Mouse (Mus musculus) right cerebral cortex, postnatal 36 days (tissue): Measurements from ENCODE around the gene Zfp870.
"Not testable (repeated sequence)": the region's sequence is repeated elsewhere in the genome, so short reads cannot be mapped to it uniquely, and the experiment has no call there.

Source experiments
- DNase-seq, 2 experiments: peaks; one replicate each; pipeline ENCODE4 v3.0.0; 2022; ENCODE audit warnings: low spot score in 2 of 2, mixed read lengths in 1 of 2

Zfp870 gene

DNA sequence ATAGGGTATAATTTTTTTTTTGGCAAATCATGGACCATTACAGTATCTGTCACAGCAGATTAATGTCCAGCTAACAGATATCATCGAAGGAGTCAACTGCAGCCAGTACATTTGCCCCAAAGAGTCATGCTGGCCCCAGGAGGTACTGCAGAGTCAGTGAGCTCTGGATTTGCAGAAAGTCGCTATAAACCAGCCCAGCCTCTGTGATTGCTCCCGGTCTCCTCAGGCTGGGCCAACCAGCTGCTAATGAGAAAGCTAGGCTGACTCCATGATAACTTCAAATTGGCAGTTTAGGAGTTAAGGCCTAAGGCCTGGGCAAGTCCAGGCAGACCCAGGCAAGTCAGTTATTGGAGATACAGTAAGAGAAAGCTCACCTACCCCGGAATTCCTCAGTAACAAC is 19.4 kb downstream of the Zfp870 start:
- no peak for DNase-seq

DNA sequence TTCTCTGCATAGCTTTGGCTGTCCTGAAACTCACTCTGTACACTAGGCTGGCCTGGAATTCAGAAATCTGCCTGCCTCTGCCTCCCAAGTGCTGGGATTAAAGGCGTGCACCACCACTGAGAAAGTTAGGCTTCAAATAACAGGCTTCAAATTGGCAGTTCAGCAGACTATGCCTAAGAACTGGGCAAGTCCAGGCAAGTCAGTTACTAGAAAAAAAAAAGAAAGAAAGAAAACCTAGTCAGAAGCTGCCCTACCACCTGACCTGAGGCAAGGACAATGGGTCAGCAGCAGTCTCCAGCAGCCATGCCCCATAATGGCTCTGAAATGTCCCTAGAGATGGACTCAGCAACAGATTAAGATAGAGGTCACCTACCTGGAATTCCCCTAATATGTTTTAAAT is 20.0 kb downstream of the Zfp870 start:
- no peak for DNase-seq

DNA sequence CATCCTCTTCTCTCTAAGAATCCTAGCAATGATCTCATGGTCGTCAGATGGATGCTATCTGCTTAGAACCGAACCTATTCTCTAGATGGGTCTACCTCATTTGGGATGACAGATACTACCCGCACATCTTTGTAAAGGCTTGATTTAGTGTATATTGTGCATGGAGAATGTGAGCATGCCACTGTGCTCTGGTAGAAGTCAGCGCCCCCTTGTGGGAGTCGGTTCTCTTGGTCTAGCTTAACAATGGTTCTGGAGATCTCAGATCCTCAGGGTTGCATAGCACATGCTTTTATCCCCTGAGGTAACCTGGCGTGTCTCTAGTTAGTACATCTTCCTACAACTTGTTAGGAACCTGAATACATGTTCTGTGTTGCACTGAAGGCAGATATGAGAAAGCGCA is 24.2 kb downstream of the Zfp870 start:
- not testable (repeated sequence) for DNase-seq

DNA sequence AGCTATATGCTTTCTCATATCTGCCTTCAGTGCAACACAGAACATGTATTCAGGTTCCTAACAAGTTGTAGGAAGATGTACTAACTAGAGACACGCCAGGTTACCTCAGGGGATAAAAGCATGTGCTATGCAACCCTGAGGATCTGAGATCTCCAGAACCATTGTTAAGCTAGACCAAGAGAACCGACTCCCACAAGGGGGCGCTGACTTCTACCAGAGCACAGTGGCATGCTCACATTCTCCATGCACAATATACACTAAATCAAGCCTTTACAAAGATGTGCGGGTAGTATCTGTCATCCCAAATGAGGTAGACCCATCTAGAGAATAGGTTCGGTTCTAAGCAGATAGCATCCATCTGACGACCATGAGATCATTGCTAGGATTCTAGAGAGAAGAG is 34.7 kb downstream of the Zfp870 start:
- DNase-seq: not testable (repeated sequence)

DNA sequence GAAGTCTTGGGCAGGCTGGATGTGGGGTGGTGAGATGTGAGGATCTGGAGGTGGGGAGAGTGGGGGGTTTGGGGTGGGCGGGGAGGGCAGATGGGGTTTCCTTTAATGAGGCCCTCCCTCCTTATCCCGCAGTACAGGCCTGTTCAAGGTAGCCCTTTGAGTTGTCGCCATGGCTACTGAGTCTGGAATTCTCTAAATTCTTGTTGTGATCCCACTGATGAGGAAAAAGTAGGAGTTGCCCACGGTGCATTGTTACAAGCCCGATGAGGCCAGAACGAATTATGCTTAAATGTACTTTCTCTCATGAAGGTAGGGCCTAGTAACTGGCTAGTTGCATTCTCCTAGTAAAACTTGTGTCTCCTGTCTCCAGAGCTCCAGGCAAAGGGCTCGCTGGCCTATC is 39.9 kb downstream of the Zfp870 start:
- DNase-seq: no peak

DNA sequence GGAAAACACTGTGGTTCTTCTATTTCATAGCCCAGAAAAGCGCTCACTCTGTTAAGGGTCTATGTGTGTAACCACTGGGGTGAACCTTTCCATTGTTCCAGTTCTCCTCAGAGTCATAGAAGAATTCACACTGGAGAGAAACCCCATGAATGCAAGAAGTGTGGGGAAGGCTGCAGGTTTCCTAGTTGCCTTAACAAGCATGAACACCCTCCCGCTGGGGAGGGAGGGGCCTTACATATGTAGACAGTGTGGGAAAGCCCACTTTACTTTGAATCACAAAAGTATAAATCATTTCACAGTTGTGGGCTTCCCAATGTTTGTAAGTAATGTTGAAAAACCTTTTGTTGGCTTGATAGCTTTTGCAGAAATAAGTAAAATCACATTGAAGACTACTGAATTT is 50.1 kb downstream of the Zfp870 start:
- no peak for DNase-seq

DNA sequence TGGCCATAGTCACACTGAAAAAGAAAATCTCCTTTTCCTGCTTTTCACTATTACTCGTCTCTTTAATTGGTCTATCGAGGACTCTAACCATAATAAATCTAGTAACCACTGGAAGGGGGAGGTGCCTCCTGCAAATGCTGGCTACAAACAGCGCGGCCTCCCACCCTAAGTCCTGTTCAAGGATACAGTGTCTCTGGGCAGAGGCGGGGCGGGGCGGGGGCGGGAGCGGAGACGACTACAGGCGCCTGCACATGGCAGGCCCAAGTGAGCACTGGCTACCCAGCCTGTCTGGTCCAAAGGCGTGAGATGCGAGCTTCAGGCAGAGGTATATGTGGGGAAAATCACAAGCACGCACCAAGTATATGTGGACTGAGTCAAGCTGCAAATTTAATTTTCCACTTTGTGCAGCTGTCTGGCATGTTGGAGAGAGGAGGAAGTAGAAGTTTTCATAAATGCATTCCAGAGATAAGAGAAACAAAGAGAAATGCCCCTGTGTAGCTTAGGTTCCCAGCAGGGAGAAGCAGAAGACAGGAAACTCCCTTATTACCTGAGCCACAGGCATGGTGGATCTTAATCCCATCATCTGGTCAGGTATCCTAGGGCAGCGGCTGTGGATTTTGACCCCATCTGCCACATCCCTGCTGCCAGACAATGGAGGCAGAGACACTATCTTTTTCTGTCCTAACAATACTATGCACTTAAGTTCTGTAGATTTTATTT is 52.2 kb downstream of the Zfp870 start:
- DNase-seq: no peak

DNA sequence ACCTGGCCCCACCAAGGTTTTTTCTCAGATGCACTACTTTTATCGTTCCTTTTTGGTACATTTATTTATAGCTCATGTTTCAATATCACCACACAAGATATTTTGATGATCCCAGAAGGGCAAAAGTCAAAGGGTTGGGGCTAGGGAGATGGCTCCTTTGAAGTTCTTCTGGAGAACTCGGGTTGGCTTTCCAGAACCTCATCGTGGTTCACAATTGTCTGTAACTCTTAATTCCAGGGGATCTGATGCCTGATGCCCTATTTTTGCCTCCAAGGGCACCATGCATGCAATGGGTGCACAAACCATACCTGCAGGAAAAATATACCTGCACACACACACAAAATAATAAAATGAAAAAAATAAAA is 61.0 kb downstream of the Zfp870 start:
- no peak for DNase-seq

DNA sequence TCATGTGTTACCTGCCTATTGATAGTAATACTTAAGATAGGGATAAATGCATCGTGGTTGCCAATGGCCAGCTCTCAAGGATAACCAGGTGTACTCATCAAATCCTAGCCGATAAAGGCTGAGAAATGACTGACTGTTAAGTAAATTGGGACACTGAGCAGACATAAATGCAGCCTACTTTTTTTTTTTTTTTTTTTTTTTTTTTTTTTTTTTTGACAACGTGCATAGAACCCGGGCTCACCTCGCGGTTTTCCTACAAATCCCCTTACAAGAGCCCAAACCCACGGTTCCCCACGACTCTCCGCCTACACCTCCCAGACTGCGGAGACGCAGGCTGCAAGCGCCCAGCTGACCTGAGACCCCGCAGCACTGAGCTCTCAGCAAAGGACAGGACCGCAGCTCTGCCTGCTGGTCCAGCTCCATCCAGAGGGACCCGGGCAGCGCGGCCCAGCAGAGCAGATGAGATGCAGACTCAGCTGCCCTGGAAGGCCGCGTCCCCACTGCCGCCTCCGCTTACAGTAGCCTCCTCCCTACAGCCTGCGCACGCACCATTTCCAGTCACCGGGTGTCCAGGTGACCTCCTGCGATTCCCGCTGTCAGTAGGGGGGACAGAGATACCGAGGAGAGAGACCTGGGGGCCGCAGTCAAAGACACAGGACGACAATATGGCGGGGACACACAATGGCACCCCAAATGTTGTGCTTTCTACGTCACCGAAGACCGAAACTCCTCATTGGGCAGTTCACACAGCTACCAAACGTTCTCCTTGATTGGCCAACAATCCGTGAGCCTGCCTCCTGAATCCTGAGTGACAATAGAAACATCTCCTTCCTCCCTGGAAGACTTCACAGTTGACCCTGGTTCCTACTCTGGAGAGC is 61.7 kb downstream of the Zfp870 start, which contains the start of gene Zfp799:
Gene Zfp799, minus strand, starts transcription at position 722 of the 878 bp plus-strand sequence.
- DNase-seq: peak; percentile 78 to 86
